Mouse (Mus musculus): ENCODE measurements around the gene Ssr1. TPM values are rescaled to one million over a fixed set of nuclear protein-coding genes. Genes with fewer than 3 reads are reported as not detected.

Ssr1 gene
- polyA plus RNA-seq (2015; fragmentation: Nextera tagmentation; extraction: Ambion mirVana): 78.6 and 79.1 TPM in 2 replicates

DNA sequence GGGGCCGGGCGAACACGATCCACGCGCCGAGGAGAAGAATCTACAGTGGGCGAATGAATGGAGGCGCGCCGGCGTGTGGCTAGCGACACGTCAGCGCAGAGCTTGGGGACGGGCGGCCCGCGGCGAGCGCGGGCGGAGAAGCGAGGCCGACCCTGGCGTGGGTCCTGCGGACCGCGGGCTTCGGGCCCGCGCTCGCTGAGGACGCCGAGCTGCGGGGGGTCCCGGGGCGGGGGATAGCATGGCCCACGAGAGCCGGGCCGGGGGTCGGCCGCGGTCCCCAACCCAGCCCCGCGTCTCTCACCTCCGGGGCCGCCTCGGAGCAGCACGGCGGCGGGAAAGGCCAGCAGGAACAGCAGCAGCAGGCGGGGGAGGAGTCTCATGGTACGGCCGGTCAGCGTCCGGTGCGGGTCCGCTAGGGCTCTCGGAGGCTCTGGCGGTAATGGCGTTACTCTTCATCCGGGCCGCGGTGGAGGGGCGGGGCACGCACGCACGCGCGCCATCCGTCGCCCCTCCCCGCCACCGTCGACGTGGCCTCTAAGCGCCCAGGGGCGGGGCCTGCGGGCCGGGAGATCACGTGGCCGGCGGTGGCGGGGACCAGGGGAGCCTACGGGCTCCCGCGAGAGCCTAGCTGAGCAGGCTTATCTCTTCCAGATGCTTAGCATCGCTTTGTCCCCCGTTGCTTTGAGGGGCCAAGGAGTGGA is at the start of gene Ssr1:
Ssr1 (minus strand) TSS at position 514 of the 701 bp plus-strand sequence.
- no peaks in the 10 kb centered on the region for H3K27me3 ChIP-seq
- peaks cover 8% of the 10 kb centered on the region; the same call in 1 of the 2 replicates for H3K4me1 ChIP-seq (replicated peaks)
- H3K9me3 ChIP-seq (replicated peaks): no peaks in the 10 kb centered on the region
- H3K27ac ChIP-seq: peak within 1 kb of the TSS; percentile 94
- under 1% methylated on average over 89 of the region's 89 CpGs for WGBS
- peak within 1 kb of the TSS; percentile 99 for H3K9ac ChIP-seq
- peak within 1 kb of the TSS; percentile 86 for H3K4me3 ChIP-seq
- peaks cover 20% of the 10 kb centered on the region for H3K36me3 ChIP-seq
- peak within 1 kb of the TSS; percentile 77 for H3K4me2 ChIP-seq
- peak; percentile 98 for ATAC-seq (replicated peaks; ENCODE audit: insufficient number of reproducible peaks, insufficient read depth, low FRiP score, low read depth)

DNA sequence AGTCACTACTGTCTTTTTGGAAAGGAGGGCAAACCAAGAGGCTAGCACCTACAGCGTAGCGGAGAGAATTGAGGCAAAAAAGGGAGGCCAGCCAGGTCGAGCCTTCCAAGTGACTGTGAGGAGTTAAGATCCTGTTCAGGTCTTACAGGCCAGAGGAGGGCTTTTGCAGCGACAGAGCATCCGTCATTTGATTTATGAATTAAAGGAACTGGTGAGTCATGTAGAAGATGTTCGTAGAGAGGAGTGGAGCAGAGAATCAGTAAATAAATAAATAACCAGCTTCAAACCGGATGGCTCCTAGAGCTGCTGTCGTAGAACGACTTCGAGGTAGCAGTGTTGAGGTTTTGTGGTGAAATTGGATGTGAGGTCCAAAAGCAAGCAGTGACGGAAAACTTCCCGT is 43.8 kb upstream of the Ssr1 start:
- peak overlapping the region; percentile 86; the same call in 1 of the 2 replicates for H3K27ac ChIP-seq
- no peak for ATAC-seq (replicated peaks; ENCODE audit: insufficient number of reproducible peaks, insufficient read depth, low FRiP score, low read depth)
- WGBS: 33% methylated on average over 12 of the region's 12 CpGs

DNA sequence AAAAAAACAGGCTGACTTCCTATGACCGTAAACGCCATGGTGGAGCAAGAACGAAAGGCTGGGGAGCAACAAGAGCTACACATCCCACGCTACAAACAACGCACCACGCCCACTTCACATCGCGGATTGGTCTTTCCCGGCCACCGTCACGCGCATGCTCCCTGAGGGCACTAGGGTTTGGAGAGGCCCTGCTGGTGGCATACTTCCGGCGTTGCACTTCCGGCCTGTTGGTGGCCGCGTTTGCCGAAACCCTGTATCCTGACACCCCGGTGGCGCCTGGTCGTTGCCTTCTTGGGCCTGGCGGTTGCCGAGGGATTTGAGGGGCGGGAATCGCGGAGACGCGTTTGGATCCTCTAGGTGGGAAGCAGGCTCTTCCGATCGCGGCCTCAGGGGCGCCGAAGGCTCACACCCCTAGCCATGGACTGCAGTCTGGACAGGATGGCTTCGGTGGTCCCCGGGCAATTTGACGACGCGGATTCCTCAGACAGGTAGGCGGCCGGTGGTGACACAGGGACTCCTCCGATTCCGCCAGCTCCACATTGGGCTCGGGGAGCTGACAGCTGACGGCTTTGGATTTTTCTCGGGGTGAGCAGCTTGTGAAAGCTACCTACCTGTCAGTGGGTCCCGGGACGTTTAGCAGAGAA is 43.1 kb upstream of the Ssr1 start, which contains the start of gene Cage1:
Cage1 (minus strand) TSS at position 26 of the 644 bp plus-strand sequence.
- peak; percentile 95 for ATAC-seq (replicated peaks; ENCODE audit: insufficient number of reproducible peaks, insufficient read depth, low FRiP score, low read depth)
- H3K4me2 ChIP-seq: peak within 1 kb of the TSS; percentile 81
- H3K4me3 ChIP-seq: peak within 1 kb of the TSS; percentile 77
- peaks cover 25% of the 10 kb centered on the region for H3K36me3 ChIP-seq
- WGBS: under 1% methylated on average over 47 of the region's 47 CpGs
- H3K27me3 ChIP-seq: no peaks in the 10 kb centered on the region
- peak within 1 kb of the TSS; percentile 88 for H3K9ac ChIP-seq
- no peaks in the 10 kb centered on the region for H3K9me3 ChIP-seq (replicated peaks)
- peak within 1 kb of the TSS; percentile 86 for H3K27ac ChIP-seq
- peaks cover 19% of the 10 kb centered on the region for H3K4me1 ChIP-seq (replicated peaks)

More for the DNA sequence above, 43.8 kb upstream of the Ssr1 start:
- Histone ChIP-seq H3K4me1 (replicated peaks) (peaks cover 19% of the 10 kb centered on the region), H3K4me2 (peak overlapping the region; percentile 81), H3K4me3 (peak overlapping the region; percentile 77), H3K36me3 (peaks cover 31% of the 10 kb centered on the region), H3K9me3 (replicated peaks) (no peaks in the 10 kb centered on the region), H3K9ac (peak overlapping the region; percentile 88), H3K27me3 (no peaks in the 10 kb centered on the region)

DNA sequence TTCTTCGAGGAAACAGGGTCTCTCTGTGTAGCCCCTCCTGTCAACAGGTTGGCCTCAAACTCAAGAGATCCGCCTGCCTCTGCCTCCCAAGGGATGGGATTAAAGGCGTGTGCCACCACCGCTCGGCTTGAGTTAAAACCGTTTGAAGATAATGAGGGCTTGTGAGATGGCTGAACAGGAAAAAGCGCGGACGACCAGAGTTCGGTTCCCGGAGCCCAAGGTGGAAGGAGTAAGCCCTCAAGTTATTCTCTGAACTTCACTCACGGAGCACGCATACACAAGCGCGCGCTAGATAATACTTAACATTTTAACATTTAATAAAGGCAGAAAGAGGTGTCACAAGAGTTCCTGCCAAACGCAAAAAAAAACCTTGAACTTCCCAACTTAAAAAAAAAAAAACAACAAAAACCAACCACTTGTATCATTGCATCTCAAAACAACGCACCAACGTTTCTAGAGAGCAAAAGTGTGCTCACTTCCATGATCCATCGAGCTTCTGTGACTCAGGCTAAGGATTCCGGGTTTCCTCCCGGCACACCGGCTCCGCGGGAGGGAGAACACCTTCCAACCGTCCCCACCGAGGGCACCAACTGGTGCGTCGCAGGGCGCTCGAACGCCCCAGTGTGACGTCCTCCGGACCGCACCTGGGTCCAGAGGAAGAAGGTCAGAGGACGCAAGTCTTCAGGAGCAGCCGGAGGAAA is 42.5 kb upstream of the Ssr1 start, which contains the start of gene Riok1:
Riok1 (plus strand) TSS at position 653 of the 701 bp plus-strand sequence.
- H3K4me3 ChIP-seq: peak within 1 kb of the TSS; percentile 77
- 9% methylated on average over 37 of the region's 37 CpGs for WGBS
- peak within 1 kb of the TSS; percentile 88 for H3K9ac ChIP-seq
- H3K27ac ChIP-seq: peak within 1 kb of the TSS; percentile 86
- no peaks in the 10 kb centered on the region for H3K9me3 ChIP-seq (replicated peaks)
- peak within 1 kb of the TSS; percentile 81 for H3K4me2 ChIP-seq
- ATAC-seq (replicated peaks; ENCODE audit: insufficient number of reproducible peaks, insufficient read depth, low FRiP score, low read depth): peak; percentile 63
- H3K27me3 ChIP-seq: no peaks in the 10 kb centered on the region
- peaks cover 19% of the 10 kb centered on the region for H3K4me1 ChIP-seq (replicated peaks)
- H3K36me3 ChIP-seq: peaks cover 18% of the 10 kb centered on the region

DNA sequence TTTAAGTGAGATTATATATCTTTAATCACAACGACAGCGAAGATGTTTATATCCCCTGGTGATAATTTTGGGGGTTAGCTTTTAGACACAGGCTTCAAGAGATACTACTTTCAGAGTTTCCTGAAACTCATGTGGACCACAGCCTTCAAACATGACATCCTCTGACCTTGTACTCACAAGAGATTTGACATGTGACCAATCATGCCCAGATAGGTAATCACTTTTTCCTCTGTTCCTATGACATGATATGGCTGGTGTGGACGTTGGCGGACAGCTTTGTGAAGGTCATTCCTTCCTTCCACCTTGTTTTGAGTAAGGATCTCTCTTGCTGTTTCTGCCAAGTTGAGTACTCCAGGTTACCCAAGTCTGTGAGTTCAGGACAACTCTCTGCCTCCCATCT is 34.4 kb upstream of the Ssr1 start:
- H3K9me3 ChIP-seq (replicated peaks): no peaks in the 10 kb centered on the region
- no peak for ATAC-seq (replicated peaks; ENCODE audit: insufficient number of reproducible peaks, insufficient read depth, low FRiP score, low read depth)

DNA sequence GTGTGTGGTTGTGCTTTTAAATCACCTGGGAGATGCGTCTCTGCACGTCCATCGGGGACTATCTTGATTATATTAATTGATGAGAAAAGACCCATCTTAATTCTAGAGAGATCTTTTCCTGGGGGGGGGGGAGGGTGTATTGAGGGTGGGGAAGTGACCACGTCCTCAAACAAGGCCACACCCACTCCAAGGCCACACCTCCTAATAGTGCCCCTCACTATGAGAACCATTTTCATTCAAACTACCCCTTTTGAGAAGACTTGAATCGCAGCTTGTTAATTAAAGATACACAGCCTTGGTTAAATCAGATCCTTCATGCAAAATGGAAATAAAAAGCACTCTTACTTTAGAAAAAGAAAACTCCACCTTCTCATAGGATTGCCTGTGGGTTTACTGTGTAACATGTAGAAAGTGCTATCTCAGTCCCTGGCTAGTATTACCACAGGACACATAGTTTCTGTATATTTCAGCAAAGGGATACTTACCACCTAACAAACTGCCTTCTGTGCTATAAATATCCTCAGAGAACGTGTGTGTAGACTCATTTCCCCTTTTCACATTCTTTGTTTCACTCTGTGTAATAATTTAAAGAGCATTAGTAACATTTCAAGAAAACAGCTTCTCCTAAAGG is 33.7 kb upstream of the Ssr1 start:
- Histone ChIP-seq H3K4me2 (no peak overlapping the region), H3K27me3 (no peaks in the 10 kb centered on the region), H3K9me3 (replicated peaks) (no peaks in the 10 kb centered on the region), H3K9ac (no peak overlapping the region), H3K4me1 (replicated peaks) (no peaks in the 10 kb centered on the region), H3K36me3 (no peaks in the 10 kb centered on the region), H3K27ac (no peak overlapping the region), H3K4me3 (no peak overlapping the region)
- WGBS: 62% methylated on average over 6 of the region's 6 CpGs
- no peak for ATAC-seq (replicated peaks; ENCODE audit: insufficient number of reproducible peaks, insufficient read depth, low FRiP score, low read depth)

More for the DNA sequence above, 34.4 kb upstream of the Ssr1 start:
- no peak overlapping the region for H3K9ac ChIP-seq
- no peaks in the 10 kb centered on the region for H3K27me3 ChIP-seq
- H3K27ac ChIP-seq: no peak overlapping the region
- WGBS: 53% methylated on average over 4 of the region's 4 CpGs
- no peak overlapping the region for H3K4me2 ChIP-seq
- no peaks in the 10 kb centered on the region for H3K36me3 ChIP-seq
- no peak overlapping the region for H3K4me3 ChIP-seq
- no peaks in the 10 kb centered on the region for H3K4me1 ChIP-seq (replicated peaks)

DNA sequence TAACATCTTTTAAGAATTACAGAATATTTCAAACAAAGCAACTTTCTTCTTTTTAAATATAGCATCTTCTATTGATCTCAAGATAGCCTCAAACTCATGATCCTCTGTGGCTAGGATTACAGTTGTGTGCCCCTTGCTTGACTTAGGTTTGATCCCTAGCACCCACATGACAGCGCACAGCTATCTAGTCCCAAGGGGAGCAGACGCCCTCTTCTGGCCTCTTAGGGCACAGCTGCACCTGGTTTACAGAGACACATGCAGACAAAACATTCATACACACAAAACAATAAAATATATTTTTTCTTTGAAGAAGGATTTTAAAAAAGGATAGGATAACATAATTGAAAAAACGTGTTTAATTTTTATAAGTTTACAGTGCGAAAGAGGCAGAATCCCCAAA is 31.9 kb upstream of the Ssr1 start:
- no peak overlapping the region for H3K27ac ChIP-seq
- H3K9ac ChIP-seq: no peak overlapping the region
- no peaks in the 10 kb centered on the region for H3K36me3 ChIP-seq
- no peaks in the 10 kb centered on the region for H3K27me3 ChIP-seq
- WGBS: 45% methylated on average over 4 of the region's 4 CpGs
- no peak for ATAC-seq (replicated peaks; ENCODE audit: insufficient number of reproducible peaks, insufficient read depth, low FRiP score, low read depth)
- H3K9me3 ChIP-seq (replicated peaks): no peaks in the 10 kb centered on the region
- H3K4me1 ChIP-seq (replicated peaks): no peaks in the 10 kb centered on the region
- H3K4me3 ChIP-seq: no peak overlapping the region
- H3K4me2 ChIP-seq: no peak overlapping the region

DNA sequence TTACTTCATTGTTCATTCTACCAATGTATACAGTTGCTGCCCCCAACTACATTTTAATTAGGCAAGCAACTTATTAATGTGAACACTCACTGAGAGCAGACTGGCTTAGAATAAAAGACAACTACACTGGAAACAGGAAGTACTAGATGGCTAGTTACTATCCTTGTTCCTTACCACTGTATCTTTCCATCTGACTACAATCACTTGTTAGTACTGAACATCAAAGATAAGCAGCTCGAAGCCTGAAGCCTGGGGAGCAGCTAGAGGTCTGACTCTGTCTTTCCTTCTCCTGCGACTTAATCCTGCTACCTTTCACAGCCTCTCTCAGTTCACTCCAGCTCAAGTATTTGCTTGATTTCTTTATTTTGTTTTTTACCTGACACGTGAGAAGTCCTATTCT is 24.8 kb upstream of the Ssr1 start:
- no peaks in the 10 kb centered on the region for H3K36me3 ChIP-seq
- H3K4me1 ChIP-seq (replicated peaks): no peaks in the 10 kb centered on the region
- no peaks in the 10 kb centered on the region for H3K9me3 ChIP-seq (replicated peaks)
- ATAC-seq (replicated peaks; ENCODE audit: insufficient number of reproducible peaks, insufficient read depth, low FRiP score, low read depth): no peak
- no peaks in the 10 kb centered on the region for H3K27me3 ChIP-seq
- H3K4me3 ChIP-seq: no peak overlapping the region
- H3K4me2 ChIP-seq: no peak overlapping the region
- WGBS: 60% methylated on average over 3 of the region's 3 CpGs
- no peak overlapping the region for H3K27ac ChIP-seq
- no peak overlapping the region for H3K9ac ChIP-seq

DNA sequence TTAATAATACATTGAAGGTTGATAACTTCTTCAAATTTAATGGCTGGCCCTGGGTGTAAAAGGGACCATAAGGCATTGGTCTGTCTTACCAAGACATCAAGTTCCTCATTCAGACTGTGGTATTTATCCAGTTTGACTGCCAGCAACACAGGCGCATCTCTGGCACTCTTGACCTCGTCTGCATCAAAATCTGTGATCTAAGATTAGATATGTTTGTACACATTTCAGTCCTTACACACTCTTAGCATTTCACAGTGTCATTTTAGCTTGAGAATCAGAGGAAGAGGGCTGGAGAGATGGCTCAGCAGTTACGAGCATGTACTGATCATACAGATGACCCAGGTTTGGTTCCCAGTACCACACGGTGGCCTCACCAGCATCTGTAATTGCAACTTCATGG is 21.6 kb upstream of the Ssr1 start:
- H3K4me2 ChIP-seq: no peak overlapping the region
- H3K4me3 ChIP-seq: no peak overlapping the region
- no peaks in the 10 kb centered on the region for H3K4me1 ChIP-seq (replicated peaks)
- no peaks in the 10 kb centered on the region for H3K9me3 ChIP-seq (replicated peaks)
- no peaks in the 10 kb centered on the region for H3K36me3 ChIP-seq
- no peak overlapping the region for H3K27ac ChIP-seq
- H3K27me3 ChIP-seq: no peaks in the 10 kb centered on the region
- no peak for ATAC-seq (replicated peaks; ENCODE audit: insufficient number of reproducible peaks, insufficient read depth, low FRiP score, low read depth)
- WGBS: 87% methylated on average over 4 of the region's 4 CpGs
- H3K9ac ChIP-seq: no peak overlapping the region

DNA sequence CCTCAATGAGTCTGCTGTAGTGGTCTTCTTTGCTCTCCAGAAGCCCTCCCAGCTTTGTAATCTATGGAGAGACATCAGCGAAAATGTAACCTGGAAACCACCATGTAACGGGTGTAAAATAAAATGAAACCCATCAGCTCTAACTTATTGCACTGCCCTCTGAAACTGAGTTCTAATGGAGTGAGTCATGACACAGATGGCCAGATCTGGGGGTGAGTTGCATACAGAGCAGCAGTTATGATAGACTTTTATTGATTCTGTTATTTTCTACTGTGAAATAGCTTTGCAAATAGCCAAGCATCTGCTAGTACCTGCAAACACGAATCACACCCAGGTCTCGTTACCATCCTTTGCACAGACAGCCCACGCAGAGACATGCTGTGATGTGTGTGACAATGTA is 18.4 kb upstream of the Ssr1 start:
- H3K4me1 ChIP-seq (replicated peaks): no peaks in the 10 kb centered on the region
- H3K27me3 ChIP-seq: no peaks in the 10 kb centered on the region
- no peaks in the 10 kb centered on the region for H3K9me3 ChIP-seq (replicated peaks)
- no peak overlapping the region for H3K27ac ChIP-seq
- no peaks in the 10 kb centered on the region for H3K36me3 ChIP-seq
- 82% methylated on average over 5 of the region's 5 CpGs for WGBS
- ATAC-seq (replicated peaks; ENCODE audit: insufficient number of reproducible peaks, insufficient read depth, low FRiP score, low read depth): no peak
- no peak overlapping the region for H3K9ac ChIP-seq
- no peak overlapping the region for H3K4me3 ChIP-seq
- H3K4me2 ChIP-seq: no peak overlapping the region

DNA sequence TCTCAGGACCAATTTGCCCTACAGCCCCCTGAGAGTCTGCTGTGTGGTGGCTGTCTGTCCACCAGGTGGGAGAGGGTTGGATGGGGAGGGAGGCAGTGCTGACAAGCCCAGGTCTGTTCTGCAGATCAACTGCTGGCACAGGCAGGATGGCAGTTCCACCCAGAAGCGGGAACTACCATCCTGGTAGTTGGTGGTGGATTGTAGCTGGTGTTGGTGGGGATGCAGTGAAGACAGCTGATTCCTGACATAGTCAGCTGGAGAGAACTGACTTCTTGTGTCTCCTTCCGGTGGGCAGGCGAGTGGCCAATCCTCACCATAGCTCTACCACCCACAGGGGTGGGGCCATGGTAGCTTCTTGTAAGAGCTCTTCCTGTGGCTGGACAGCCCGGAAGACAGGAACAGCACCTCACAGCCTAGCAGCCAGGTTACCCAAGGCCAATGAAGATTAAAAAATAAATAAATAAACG is 16.5 kb upstream of the Ssr1 start:
- H3K9ac ChIP-seq: no peak overlapping the region
- H3K4me3 ChIP-seq: no peak overlapping the region
- no peak for ATAC-seq (replicated peaks; ENCODE audit: insufficient number of reproducible peaks, insufficient read depth, low FRiP score, low read depth)
- H3K9me3 ChIP-seq (replicated peaks): no peaks in the 10 kb centered on the region
- H3K27ac ChIP-seq: no peak overlapping the region
- no peaks in the 10 kb centered on the region for H3K36me3 ChIP-seq
- H3K4me2 ChIP-seq: no peak overlapping the region
- no peaks in the 10 kb centered on the region for H3K4me1 ChIP-seq (replicated peaks)
- H3K27me3 ChIP-seq: no peaks in the 10 kb centered on the region
- WGBS: 69% methylated on average over 5 of the region's 5 CpGs

Data from heart, embryonic 15.5 days (tissue).